Mouse (Mus musculus): ENCODE measurements at regions not wholly inside any gene's neighbourhood (a gene's known extent, or its start where the extent isn't known, plus 50 kb on each side); places are given as distances from the start of the nearest gene placed in this dataset.

DNA sequence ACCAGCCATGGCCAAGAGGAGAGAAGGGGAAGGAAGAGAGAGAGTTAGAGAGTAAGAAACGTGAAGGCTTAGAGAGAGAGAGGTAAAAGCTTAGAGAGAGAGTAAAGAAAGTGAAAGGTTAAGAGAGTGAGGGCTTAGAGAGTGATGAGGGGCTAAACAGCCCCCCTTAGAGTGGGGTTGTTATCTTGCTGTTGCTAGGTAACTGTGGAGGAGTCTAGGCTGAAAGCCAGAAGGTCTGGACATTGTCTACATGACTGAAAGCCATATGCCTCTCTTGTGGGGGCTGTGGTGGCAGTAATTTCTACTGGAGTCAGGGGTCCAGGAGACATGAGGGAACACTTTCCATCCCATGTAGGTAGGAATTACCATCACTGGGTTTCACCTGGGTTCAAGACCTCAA lies 542.6 kb upstream of the Gprin3 start:
- in situ Hi-C loops (cut with MseI, MboI), result no loop called here

DNA sequence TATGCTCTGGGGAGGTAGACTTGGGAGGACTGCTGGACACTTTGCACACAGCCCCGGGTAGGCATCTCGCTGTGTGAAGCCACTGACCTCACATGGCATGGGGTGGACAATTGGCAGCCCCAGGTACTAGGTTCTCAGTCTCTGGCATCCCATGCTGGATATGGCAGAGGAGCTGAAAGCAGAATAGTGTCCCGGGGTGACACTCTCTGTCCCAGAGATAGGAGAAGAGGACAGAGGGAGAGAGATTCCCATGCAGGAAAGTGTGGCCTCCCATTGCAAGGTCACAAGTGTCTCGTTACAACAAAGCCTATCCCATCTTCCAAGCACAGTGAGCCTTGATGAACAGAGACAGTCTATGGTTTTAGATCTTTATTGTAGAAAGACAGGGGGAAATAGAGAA lies 542.1 kb upstream of the Gprin3 start:
- in situ Hi-C loops (cut with MseI, MboI), result no loop called here

DNA sequence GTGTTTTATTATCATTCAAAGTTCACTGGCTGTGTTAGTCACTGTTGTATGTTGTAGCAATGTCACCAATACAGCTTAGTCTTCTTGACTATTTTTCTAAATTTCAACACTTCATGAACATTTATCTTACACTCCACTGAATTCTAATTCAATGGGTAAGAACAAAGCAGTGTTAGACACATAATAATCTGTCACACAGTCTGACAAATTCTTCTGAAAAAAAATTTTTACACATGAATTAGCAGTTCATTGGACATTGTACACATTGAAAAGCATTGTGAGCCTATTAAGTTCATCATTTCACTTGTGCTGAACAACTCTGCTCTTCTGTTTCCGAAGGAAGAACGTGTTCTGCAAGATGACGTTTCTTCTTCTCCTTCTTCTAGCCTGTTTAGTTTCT lies 509.0 kb upstream of the Gprin3 start:
- in situ Hi-C loops (cut with MseI, MboI), result no loop called here

DNA sequence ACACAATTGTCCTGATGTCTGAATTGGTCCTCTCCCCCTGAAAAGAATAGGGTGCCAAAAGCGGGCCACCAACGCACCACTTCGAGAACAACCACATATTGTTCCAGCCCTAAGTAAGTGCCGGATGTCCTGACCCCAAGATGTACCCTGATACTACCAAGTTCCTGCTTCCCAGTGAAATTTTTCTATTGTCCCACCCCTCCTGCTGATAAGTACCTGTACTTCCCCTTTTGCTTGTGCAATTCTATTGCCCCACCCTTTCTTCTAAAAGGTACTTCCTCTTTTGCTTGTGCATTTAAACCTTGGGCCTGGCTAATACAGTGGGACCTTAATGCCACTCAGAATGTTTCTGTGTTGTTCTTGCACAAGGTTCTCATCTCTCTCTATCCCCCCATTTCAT lies 473.7 kb upstream of the Gprin3 start:
- in situ Hi-C loops (cut with MseI, MboI), result loop anchor here in 1 of 2 experiments (5.0 kb wide), 1 partner anchor 252 kb away; no protein-coding TSS in a partner anchor
